Mouse (Mus musculus) A20 (cell line): Measurements from ENCODE around the gene Arhgap29.

Experiments
- DNase-seq: peaks from one replicate; pipeline ENCODE4 v3.0.0-alpha.2; 2011; ENCODE audit warnings: low read depth, low spot score

Gene Arhgap29

GRCm38 (mm10) chr3:122009818-122010217 is 57.5 kb downstream of the Arhgap29 start:
- DNase-seq = no peak

GRCm38 (mm10) chr3:122010292-122010691 is 58.0 kb downstream of the Arhgap29 start:
- no peak for DNase-seq

GRCm38 (mm10) chr3:122012464-122012863 is 60.1 kb downstream of the Arhgap29 start:
- no peak for DNase-seq

GRCm38 (mm10) chr3:122018421-122018820 is 66.1 kb downstream of the Arhgap29 start:
- DNase-seq = no peak

- no peak for DNase-seq
Observed at GRCm38 (mm10) chr3:122019159-122019558, 66.8 kb downstream of the Arhgap29 start.

GRCm38 (mm10) chr3:122021029-122021652 is 68.8 kb downstream of the Arhgap29 start:
- DNase-seq = no peak

GRCm38 (mm10) chr3:122022355-122022754 is 70.0 kb downstream of the Arhgap29 start:
- DNase-seq = no peak

- DNase-seq = no peak
Observed at GRCm38 (mm10) chr3:122026676-122027075, 74.3 kb downstream of the Arhgap29 start.

GRCm38 (mm10) chr3:122027776-122028175 is 75.4 kb downstream of the Arhgap29 start:
- DNase-seq = no peak

- no peak for DNase-seq
Observed at GRCm38 (mm10) chr3:122033248-122033837, 81.0 kb downstream of the Arhgap29 start.

GRCm38 (mm10) chr3:122034240-122034639 is 81.9 kb downstream of the Arhgap29 start:
- no peak for DNase-seq

- no peak for DNase-seq
Observed at GRCm38 (mm10) chr3:122035092-122035491, 82.8 kb downstream of the Arhgap29 start.

GRCm38 (mm10) chr3:122040522-122040921 is 88.2 kb downstream of the Arhgap29 start:
- DNase-seq = no peak

- DNase-seq = no peak
Observed at GRCm38 (mm10) chr3:122043102-122043501, 90.8 kb downstream of the Arhgap29 start.

GRCm38 (mm10) chr3:122043799-122044547 is 91.6 kb downstream of the Arhgap29 start, which contains the start of gene Abca4:
TSS of gene Abca4 (plus strand) at chr3:122044443.
- DNase-seq = no peak

GRCm38 (mm10) chr3:122046187-122046620 is 93.9 kb downstream of the Arhgap29 start:
- DNase-seq = no peak

GRCm38 (mm10) chr3:122047402-122047801 is 95.1 kb downstream of the Arhgap29 start:
- DNase-seq = no peak

- no peak for DNase-seq
Observed at GRCm38 (mm10) chr3:122047921-122048861, 95.8 kb downstream of the Arhgap29 start.

GRCm38 (mm10) chr3:122049158-122049557 is 96.8 kb downstream of the Arhgap29 start:
- no peak for DNase-seq

GRCm38 (mm10) chr3:122058439-122059198 is 106.3 kb downstream of the Arhgap29 start:
- DNase-seq = no peak

GRCm38 (mm10) chr3:122062586-122062985 is 110.2 kb downstream of the Arhgap29 start:
- DNase-seq = peak; percentile 33
